Mouse (Mus musculus): ENCODE measurements around the gene Eps15l1.

Gene Eps15l1

GRCm38 (mm10) chr8:72350727-72351126 is 70.5 kb downstream of the Eps15l1 start:
- no peak for DNase-seq (ENCODE audit: low read depth)

GRCm38 (mm10) chr8:72349838-72350237 is 71.4 kb downstream of the Eps15l1 start:
- DNase-seq (ENCODE audit: low read depth), result no peak

GRCm38 (mm10) chr8:72348956-72349355 is 72.3 kb downstream of the Eps15l1 start:
- no peak for DNase-seq (ENCODE audit: low read depth)

- DNase-seq (ENCODE audit: low read depth), result no peak
These were observed 73.1 kb downstream of the Eps15l1 start for GRCm38 (mm10) chr8:72348114-72348513.

- no peak for DNase-seq (ENCODE audit: low read depth)
These were observed 73.7 kb downstream of the Eps15l1 start for GRCm38 (mm10) chr8:72347553-72347952.

- no peak for DNase-seq (ENCODE audit: low read depth)
These were observed 77.5 kb downstream of the Eps15l1 start for GRCm38 (mm10) chr8:72343725-72344124.

GRCm38 (mm10) chr8:72342556-72343300 is 78.5 kb downstream of the Eps15l1 start:
- DNase-seq (ENCODE audit: low read depth), result no peak

GRCm38 (mm10) chr8:72337034-72337433 is 84.2 kb downstream of the Eps15l1 start:
- DNase-seq (ENCODE audit: low read depth), result no peak

- no peak for DNase-seq (ENCODE audit: low read depth)
These were observed 85.0 kb downstream of the Eps15l1 start for GRCm38 (mm10) chr8:72336273-72336672.

- DNase-seq (ENCODE audit: low read depth), result no peak
These were observed 87.1 kb downstream of the Eps15l1 start for GRCm38 (mm10) chr8:72334144-72334641.

- DNase-seq (ENCODE audit: low read depth), result no peak
These were observed 87.7 kb downstream of the Eps15l1 start for GRCm38 (mm10) chr8:72333429-72334143.

GRCm38 (mm10) chr8:72331631-72332030 is 89.6 kb downstream of the Eps15l1 start:
- DNase-seq (ENCODE audit: low read depth), result no peak

- no peak for DNase-seq (ENCODE audit: low read depth)
These were observed 90.3 kb downstream of the Eps15l1 start for GRCm38 (mm10) chr8:72330806-72331516.

- no peak for DNase-seq (ENCODE audit: low read depth)
These were observed 92.1 kb downstream of the Eps15l1 start for GRCm38 (mm10) chr8:72329116-72329515.

GRCm38 (mm10) chr8:72324708-72325107 is 96.6 kb downstream of the Eps15l1 start:
- no peak for DNase-seq (ENCODE audit: low read depth)

- no peak for DNase-seq (ENCODE audit: low read depth)
These were observed 97.1 kb downstream of the Eps15l1 start for GRCm38 (mm10) chr8:72324036-72324706.

GRCm38 (mm10) chr8:72323131-72323725 is 98.0 kb downstream of the Eps15l1 start:
- DNase-seq (ENCODE audit: low read depth), result no peak

- DNase-seq (ENCODE audit: low read depth), result peak; percentile 74
These were observed 98.8 kb downstream of the Eps15l1 start for GRCm38 (mm10) chr8:72322471-72322889.

GRCm38 (mm10) chr8:72321635-72322441 is 99.4 kb downstream of the Eps15l1 start:
- DNase-seq (ENCODE audit: low read depth), result no peak

- DNase-seq (ENCODE audit: low read depth), result no peak
These were observed 100.3 kb downstream of the Eps15l1 start for GRCm38 (mm10) chr8:72320803-72321583.
